Mouse (Mus musculus): Measurements from ENCODE around the gene Tctn3. TPM values are rescaled to one million over a fixed set of nuclear protein-coding genes. Genes with fewer than 3 reads are reported as not detected.
A peak's percentile ranks its signal among the peaks of the same experiment; 100 is the strongest.
"Not testable (repeated sequence)": the region's sequence is repeated elsewhere in the genome, so short reads cannot be mapped to it uniquely, and the experiment has no call there.

The Tctn3 gene
- polyA plus RNA-seq, 1 experiment from 2014 or later, result 13.9 TPM

DNA sequence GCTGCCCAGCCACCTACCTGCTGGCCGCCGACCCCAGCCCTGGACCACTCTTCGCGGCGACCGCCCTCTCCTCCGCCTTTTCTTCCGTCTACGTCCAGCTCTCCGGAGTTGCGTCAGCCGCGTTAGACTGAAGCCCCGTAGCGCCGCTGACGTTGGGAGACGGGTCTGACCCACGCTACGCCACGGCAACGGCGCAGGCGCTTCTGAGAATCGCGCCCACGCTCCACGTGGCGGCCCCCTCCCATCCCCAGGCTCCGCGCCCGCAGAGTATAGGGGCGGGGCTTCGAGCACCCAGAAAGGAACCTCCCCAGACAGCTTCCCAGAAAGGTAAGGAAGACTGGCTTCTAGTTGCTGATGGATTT lies 23.8 kb downstream of the Tctn3 start, which contains the start of gene Aldh18a1:
Gene Aldh18a1, minus strand, starts transcription at position 171 of the 362 bp plus-strand sequence.
- ATAC-seq (ENCODE audit: insufficient number of reproducible peaks, low FRiP score, low TSS enrichment, low read depth), result peak; percentile 95
- peak within 1 kb of the TSS; percentile 46 for H3K9ac ChIP-seq
- WGBS, result 0% methylated on average over 34 of the region's 34 CpGs
- H3K27me3 ChIP-seq, result no peaks in the 10 kb centered on the region
- peak within 1 kb of the TSS; percentile 80 for H3K27ac ChIP-seq (replicated peaks)
- H3K36me3 ChIP-seq, result peaks cover 8% of the 10 kb centered on the region; the same call in 1 of the 2 replicates
- H3K4me3 ChIP-seq (replicated peaks), result peak within 1 kb of the TSS; percentile 71
- peaks cover 9% of the 10 kb centered on the region for H3K4me1 ChIP-seq
- H3K9me3 ChIP-seq (replicated peaks), result no peaks in the 10 kb centered on the region
- peak within 1 kb of the TSS; percentile 69 for H3K4me2 ChIP-seq (replicated peaks)

DNA sequence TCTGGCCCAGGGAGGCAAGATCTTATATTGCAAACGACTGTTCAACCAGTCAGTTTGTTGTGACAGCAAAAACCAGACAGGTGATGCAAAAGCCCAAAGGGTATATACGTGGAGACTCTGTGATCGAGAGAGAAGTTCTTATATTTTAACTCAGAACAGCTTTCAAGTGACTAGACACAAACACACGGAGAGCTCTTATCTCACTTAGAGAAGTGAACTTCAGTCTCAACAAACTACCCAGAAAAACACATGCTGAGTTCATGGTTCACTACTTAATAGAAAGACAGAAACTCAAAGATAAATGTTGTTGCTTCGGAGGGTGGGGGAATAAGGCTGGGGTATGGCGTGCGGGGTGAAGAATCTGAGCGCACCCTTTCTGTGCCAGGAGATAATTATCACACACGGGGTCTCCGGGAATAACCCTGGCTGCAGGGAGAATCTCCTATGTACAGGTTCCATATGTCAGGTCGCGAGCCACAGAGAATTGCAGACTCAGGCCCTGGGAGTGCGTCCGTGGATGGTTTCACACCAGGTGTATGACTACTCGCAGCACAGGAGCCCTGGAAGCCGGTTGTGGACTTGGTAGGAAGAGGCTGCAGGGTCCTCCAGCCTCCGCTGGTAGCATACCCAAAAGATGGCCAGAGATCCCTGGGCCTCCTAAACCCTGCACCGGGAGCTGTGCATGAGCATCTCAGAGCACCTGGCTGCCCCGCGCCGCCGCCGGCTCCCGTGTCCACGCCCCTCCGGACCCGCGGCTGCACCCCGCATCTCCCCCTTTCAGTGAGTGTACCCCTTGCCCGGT lies 24.3 kb downstream of the Tctn3 start:
- peak overlapping the region; percentile 71 for H3K4me3 ChIP-seq (replicated peaks)
- H3K27me3 ChIP-seq, result no peaks in the 10 kb centered on the region
- H3K36me3 ChIP-seq, result peaks cover 12% of the 10 kb centered on the region; the same call in 1 of the 2 replicates
- peak overlapping the region; percentile 46 for H3K9ac ChIP-seq
- H3K4me2 ChIP-seq (replicated peaks), result peak overlapping the region; percentile 69
- H3K9me3 ChIP-seq (replicated peaks), result no peaks in the 10 kb centered on the region
- peaks cover 9% of the 10 kb centered on the region for H3K4me1 ChIP-seq
- ATAC-seq (ENCODE audit: insufficient number of reproducible peaks, low FRiP score, low TSS enrichment, low read depth), result no peak; the same call in 1 of the 2 replicates
- WGBS, result 1% methylated on average over 30 of the region's 30 CpGs
- H3K27ac ChIP-seq (replicated peaks), result no peak overlapping the region

DNA sequence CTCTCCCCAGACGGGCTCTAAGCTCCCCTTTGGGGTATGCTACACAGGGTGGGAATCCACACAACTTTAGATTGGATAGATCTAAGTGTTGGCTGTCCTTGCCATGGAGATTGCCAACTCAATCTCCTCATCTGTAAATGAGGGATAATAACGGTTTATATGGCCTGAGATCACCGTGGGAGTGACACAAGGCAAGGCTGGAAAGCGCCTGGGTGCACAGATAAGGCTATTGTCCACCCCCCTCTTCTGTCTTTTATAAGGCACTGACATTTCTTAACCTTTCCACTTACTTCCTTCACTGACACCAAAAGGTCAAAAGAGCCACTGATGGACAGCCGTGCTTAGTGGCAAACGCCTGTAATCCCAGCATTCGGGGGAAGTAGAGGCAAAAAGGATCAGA lies 25.1 kb downstream of the Tctn3 start:
- 50% methylated on average over 7 of the region's 7 CpGs for WGBS
- no peaks in the 10 kb centered on the region for H3K27me3 ChIP-seq
- H3K4me3 ChIP-seq (replicated peaks), result peak overlapping the region; percentile 71
- H3K4me2 ChIP-seq (replicated peaks), result peak overlapping the region; percentile 69
- H3K36me3 ChIP-seq, result peaks cover 17% of the 10 kb centered on the region
- no peak for ATAC-seq (ENCODE audit: insufficient number of reproducible peaks, low FRiP score, low TSS enrichment, low read depth)
- H3K9ac ChIP-seq, result no peak overlapping the region
- no peak overlapping the region for H3K27ac ChIP-seq (replicated peaks)
- no peaks in the 10 kb centered on the region for H3K9me3 ChIP-seq (replicated peaks)
- peaks cover 9% of the 10 kb centered on the region for H3K4me1 ChIP-seq

DNA sequence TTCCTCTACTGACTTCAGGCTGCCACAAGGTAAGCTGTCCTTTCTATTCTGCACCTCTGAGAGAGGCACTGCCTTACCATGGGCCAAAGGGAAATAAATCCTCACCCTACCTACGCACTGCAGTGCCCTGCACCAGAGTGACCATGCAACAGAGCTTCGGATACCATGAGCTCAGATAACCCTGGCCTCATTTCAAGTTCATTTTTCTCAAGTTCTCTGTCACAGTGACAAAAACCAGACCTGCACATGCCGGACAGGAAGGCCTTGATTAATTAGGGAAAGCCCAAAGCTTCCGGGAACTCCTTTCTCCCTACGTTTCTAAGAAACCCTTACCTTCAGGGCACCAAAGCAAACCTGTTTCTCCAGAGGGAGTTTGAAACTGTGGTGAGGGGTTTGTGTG lies 30.4 kb downstream of the Tctn3 start:
- Histone ChIP-seq H3K9me3 (replicated peaks) (no peaks in the 10 kb centered on the region), H3K4me3 (replicated peaks) (no peak overlapping the region), H3K4me1 (0 out of 2 replicates have a peak, but pooled peaks cover under 1% of the 10 kb centered on the region), H3K36me3 (peaks cover 65% of the 10 kb centered on the region), H3K4me2 (replicated peaks) (no peak overlapping the region), H3K9ac (no peak overlapping the region), H3K27ac (replicated peaks) (no peak overlapping the region), H3K27me3 (no peaks in the 10 kb centered on the region)
- no peak for ATAC-seq (ENCODE audit: insufficient number of reproducible peaks, low FRiP score, low TSS enrichment, low read depth)
- WGBS, result 72% methylated on average over 5 of the region's 5 CpGs

GRCm38 (mm10) chr19:40580902-40581301 lies 31.1 kb downstream of the Tctn3 start:
- no peak overlapping the region for H3K4me2 ChIP-seq (replicated peaks)
- H3K36me3 ChIP-seq, result peaks cover 72% of the 10 kb centered on the region
- H3K4me1 ChIP-seq, result no peaks in the 10 kb centered on the region
- H3K27ac ChIP-seq (replicated peaks), result no peak overlapping the region
- no peak for ATAC-seq (ENCODE audit: insufficient number of reproducible peaks, low FRiP score, low TSS enrichment, low read depth)
- no peaks in the 10 kb centered on the region for H3K27me3 ChIP-seq
- 91% methylated on average over 2 of the region's 2 CpGs for WGBS
- H3K9ac ChIP-seq, result no peak overlapping the region
- no peaks in the 10 kb centered on the region for H3K9me3 ChIP-seq (replicated peaks)
- H3K4me3 ChIP-seq (replicated peaks), result no peak overlapping the region

DNA sequence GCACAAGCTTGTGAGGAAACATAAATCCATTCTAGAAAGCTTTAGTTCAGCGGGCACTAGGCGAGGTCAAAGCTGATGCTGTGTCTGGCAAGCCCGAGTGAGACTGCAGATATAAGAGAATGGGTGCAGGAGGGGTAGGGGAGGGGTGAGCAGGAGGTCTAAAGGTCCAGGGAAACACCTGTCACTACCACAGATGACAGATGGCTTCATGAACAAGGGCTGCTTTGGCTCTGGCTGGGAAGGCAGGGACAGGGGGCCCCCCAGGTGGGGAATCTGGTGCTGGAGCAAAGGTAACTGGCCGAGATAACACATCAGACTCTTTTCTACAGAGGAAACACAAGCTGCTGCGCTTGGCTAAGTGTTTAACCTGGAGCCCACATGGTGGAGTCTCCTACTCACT lies 36.6 kb downstream of the Tctn3 start:
- 91% methylated on average over 5 of the region's 5 CpGs for WGBS
- Histone ChIP-seq H3K36me3 (peaks cover 95% of the 10 kb centered on the region), H3K4me1 (no peaks in the 10 kb centered on the region), H3K27ac (replicated peaks) (no peak overlapping the region), H3K27me3 (no peaks in the 10 kb centered on the region), H3K4me3 (replicated peaks) (no peak overlapping the region), H3K4me2 (replicated peaks) (no peak overlapping the region), H3K9me3 (replicated peaks) (peaks cover 5% of the 10 kb centered on the region; the same call in 1 of the 2 replicates), H3K9ac (no peak overlapping the region)
- no peak for ATAC-seq (ENCODE audit: insufficient number of reproducible peaks, low FRiP score, low TSS enrichment, low read depth)

GRCm38 (mm10) chr19:40570726-40571125 lies 41.3 kb downstream of the Tctn3 start:
- H3K9me3 ChIP-seq (replicated peaks), result peaks cover 6% of the 10 kb centered on the region; the same call in 1 of the 2 replicates
- no peak overlapping the region for H3K4me2 ChIP-seq (replicated peaks)
- H3K27ac ChIP-seq (replicated peaks), result no peak overlapping the region
- H3K4me1 ChIP-seq, result no peaks in the 10 kb centered on the region
- ATAC-seq (ENCODE audit: insufficient number of reproducible peaks, low FRiP score, low TSS enrichment, low read depth), result no peak
- H3K9ac ChIP-seq, result no peak overlapping the region
- no peak overlapping the region for H3K4me3 ChIP-seq (replicated peaks)
- H3K36me3 ChIP-seq, result peaks cover 94% of the 10 kb centered on the region
- 94% methylated on average over 9 of the region's 9 CpGs for WGBS
- H3K27me3 ChIP-seq, result no peaks in the 10 kb centered on the region

GRCm38 (mm10) chr19:40567616-40568015 lies 44.4 kb downstream of the Tctn3 start:
- Histone ChIP-seq H3K9me3 (replicated peaks) (peaks cover 6% of the 10 kb centered on the region; the same call in 1 of the 2 replicates), H3K36me3 (peaks cover 93% of the 10 kb centered on the region), H3K4me1 (no peaks in the 10 kb centered on the region), H3K4me2 (replicated peaks) (no peak overlapping the region), H3K4me3 (replicated peaks) (no peak overlapping the region), H3K27me3 (no peaks in the 10 kb centered on the region), H3K9ac (no peak overlapping the region), H3K27ac (replicated peaks) (no peak overlapping the region)
- 86% methylated on average over 3 of the region's 3 CpGs for WGBS
- no peak for ATAC-seq (ENCODE audit: insufficient number of reproducible peaks, low FRiP score, low TSS enrichment, low read depth)

DNA sequence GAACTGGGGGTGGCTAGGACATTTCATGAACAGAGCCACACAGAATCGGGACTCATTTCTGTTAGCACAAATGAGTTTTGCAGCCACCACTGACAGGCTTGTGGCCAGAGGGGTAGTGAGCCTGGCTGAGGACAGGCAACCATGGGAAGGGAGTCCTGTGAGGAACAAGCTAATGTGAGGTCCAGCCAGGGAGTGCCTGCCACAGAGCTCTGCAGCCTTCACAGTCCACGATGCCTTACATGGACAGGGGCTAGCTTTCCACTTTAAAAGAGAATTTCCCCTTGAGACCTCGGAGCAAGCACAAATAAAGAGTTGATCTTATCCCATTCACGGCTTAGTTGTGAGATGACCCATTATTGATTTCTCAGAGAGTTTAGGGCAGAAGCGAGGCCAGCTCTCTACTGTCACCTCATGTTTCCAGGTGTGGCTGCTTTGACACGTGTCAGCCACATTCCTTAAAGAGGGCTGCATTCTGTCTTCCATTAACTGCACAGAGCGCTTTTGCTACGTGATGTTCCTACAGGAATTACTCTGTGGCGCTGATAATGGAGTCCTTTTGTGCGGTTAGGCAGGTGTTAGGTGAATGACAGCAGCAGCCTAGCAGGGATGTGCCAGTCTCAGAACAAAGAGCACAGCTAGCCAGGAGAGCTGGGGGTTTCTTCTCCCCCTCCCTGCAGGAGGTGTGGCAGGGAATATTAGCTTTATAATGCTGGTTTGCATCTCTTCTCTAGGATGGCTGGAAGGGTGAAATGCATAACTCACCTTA lies 48.0 kb downstream of the Tctn3 start:
- H3K36me3 ChIP-seq, result peaks cover 68% of the 10 kb centered on the region
- no peak for ATAC-seq (ENCODE audit: insufficient number of reproducible peaks, low FRiP score, low TSS enrichment, low read depth)

GRCm38 (mm10) chr19:40561521-40561920 lies 50.5 kb downstream of the Tctn3 start:
- not testable (repeated sequence) for H3K27ac ChIP-seq (replicated peaks); H3K9me3 ChIP-seq (replicated peaks); H3K27me3 ChIP-seq; H3K4me2 ChIP-seq (replicated peaks); H3K9ac ChIP-seq; ATAC-seq (ENCODE audit: insufficient number of reproducible peaks, low FRiP score, low TSS enrichment, low read depth); H3K4me3 ChIP-seq (replicated peaks); H3K4me1 ChIP-seq
- peaks cover 63% of the 10 kb centered on the region for H3K36me3 ChIP-seq
- 75% methylated on average over 15 of the region's 31 CpGs for WGBS

More for the DNA sequence above, 48.0 kb downstream of the Tctn3 start:
- no peak overlapping the region for H3K27ac ChIP-seq (replicated peaks)
- no peaks in the 10 kb centered on the region for H3K4me1 ChIP-seq
- H3K27me3 ChIP-seq, result no peaks in the 10 kb centered on the region
- H3K4me3 ChIP-seq (replicated peaks), result no peak overlapping the region
- H3K9ac ChIP-seq, result no peak overlapping the region
- no peak overlapping the region for H3K4me2 ChIP-seq (replicated peaks)
- H3K9me3 ChIP-seq (replicated peaks), result no peaks in the 10 kb centered on the region
- WGBS, result 85% methylated on average over 10 of the region's 10 CpGs

- H3K4me3 ChIP-seq (replicated peaks), result no peak overlapping the region
- H3K36me3 ChIP-seq, result peaks cover 52% of the 10 kb centered on the region
- H3K27me3 ChIP-seq, result no peaks in the 10 kb centered on the region
- no peak overlapping the region for H3K9ac ChIP-seq
- no peaks in the 10 kb centered on the region for H3K4me1 ChIP-seq
- no peak overlapping the region for H3K27ac ChIP-seq (replicated peaks)
- H3K4me2 ChIP-seq (replicated peaks), result no peak overlapping the region
- 42% methylated on average over 7 of the region's 7 CpGs for WGBS
- H3K9me3 ChIP-seq (replicated peaks), result no peaks in the 10 kb centered on the region
- ATAC-seq (ENCODE audit: insufficient number of reproducible peaks, low FRiP score, low TSS enrichment, low read depth), result no peak
These were observed 56.0 kb downstream of the Tctn3 start for GRCm38 (mm10) chr19:40556029-40556428.
